8 mouse cellular contexts compared by ENCODE assay signal in the genomic region with DNA sequence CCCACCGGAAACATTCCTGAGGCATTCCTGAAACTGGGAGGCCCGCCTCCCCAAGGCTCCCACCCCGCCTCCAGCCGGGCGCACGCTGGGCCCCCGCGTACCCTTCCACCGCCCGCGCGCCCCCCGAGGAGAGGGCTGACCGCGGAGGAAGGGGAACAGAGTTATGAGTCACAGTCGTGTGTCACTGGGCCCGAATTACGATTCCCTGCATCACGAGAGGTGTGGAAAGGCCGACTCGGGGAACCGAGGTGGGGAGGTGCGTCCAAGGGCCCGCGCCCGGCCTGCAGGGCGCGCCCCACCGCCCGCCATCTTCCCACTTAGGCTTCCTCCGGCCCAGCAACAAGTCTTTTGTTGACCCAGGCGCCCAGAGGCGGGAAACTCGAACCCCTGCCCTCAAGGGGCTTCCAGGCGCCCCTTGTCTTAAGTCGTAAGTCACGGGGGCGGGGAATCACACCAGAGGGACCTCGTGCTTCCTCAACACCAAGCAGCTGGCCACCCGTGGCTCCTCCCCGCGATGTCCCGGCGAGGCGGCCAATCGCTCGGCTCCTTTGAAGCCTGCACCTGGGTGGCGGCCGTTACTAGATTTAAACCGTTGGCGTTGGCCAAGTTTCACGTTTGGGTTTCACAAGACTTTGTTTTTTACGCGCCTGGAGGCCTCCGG. TPM values are rescaled to one million over a fixed set of nuclear protein-coding genes. Genes with fewer than 3 reads are reported as not detected.
DNase-seq lines count a peak whose midpoint lies in the region; ATAC-seq and TF ChIP-seq lines count a peak whose summit lies in the region.

No protein-coding gene starts in this region.

- peak overlapping the region; percentile 90 for H3K4me3 ChIP-seq in left cerebral cortex, adult 2 months
- peak overlapping the region; percentile 75 for H3K4me3 ChIP-seq in embryonic facial prominence, embryonic 11.5 days (ENCODE audit: low read depth, low read length)
- peak overlapping the region; percentile 83 for H3K4me3 ChIP-seq in heart, embryonic 15.5 days
- H3K4me3 ChIP-seq in kidney, postnatal 0 days (replicated peaks; ENCODE audit: low read depth, low read length), result peak overlapping the region; percentile 77
- no peak overlapping the region; the same call in 1 of the 2 replicates for H3K4me3 ChIP-seq in macrophage (ENCODE audit: inconsistent target)

- no peak for DNase-seq in left cerebral cortex, adult 2 months (ENCODE audit: extremely low spot score in 1 of 2, low spot score in 2 of 2)
- no peak for DNase-seq in left cerebral cortex, adult 11 months (ENCODE audit: low spot score)
- peak; percentile 95 for DNase-seq in embryonic facial prominence, embryonic 11.5 days (ENCODE audit: low spot score)
- peak; percentile 92 for DNase-seq in kidney, postnatal 0 days (ENCODE audit: low spot score)
- DNase-seq in spleen, adult 18-20 months, result peak; percentile 74
- no peak for DNase-seq in right cerebral cortex, adult 2 months (ENCODE audit: low spot score in 2 of 2)

- peak; percentile 56 for ATAC-seq in embryonic facial prominence, embryonic 11.5 days (replicated peaks; ENCODE audit: insufficient number of reproducible peaks, low FRiP score, low TSS enrichment, low read depth)
- peak; percentile 27; the same call in 1 of the 2 replicates for ATAC-seq in heart, embryonic 15.5 days (replicated peaks; ENCODE audit: insufficient number of reproducible peaks, insufficient read depth, low FRiP score, low read depth)
- peak; percentile 51 for ATAC-seq in kidney, postnatal 0 days (replicated peaks; ENCODE audit: low FRiP score, low read depth)

- H3K4me2 ChIP-seq in embryonic facial prominence, embryonic 11.5 days (ENCODE audit: low read depth, low read length), result peak overlapping the region; percentile 86
- H3K4me2 ChIP-seq in heart, embryonic 15.5 days, result peak overlapping the region; percentile 90
- H3K4me2 ChIP-seq in kidney, postnatal 0 days (ENCODE audit: low read length), result peak overlapping the region; percentile 91

- peak overlapping the region; percentile 96 for H3K9ac ChIP-seq in embryonic facial prominence, embryonic 11.5 days (replicated peaks; ENCODE audit: low read length)
- peak overlapping the region; percentile 92 for H3K9ac ChIP-seq in heart, embryonic 15.5 days
- H3K9ac ChIP-seq in kidney, postnatal 0 days (ENCODE audit: low read depth, low read length), result peak overlapping the region; percentile 88

- peaks cover 34% of the 10 kb centered on the region for H3K79me2 ChIP-seq in macrophage (ENCODE audit: inconsistent target)

- peak overlapping the region; percentile 93; the same call in 1 of the 2 replicates for H3K27ac ChIP-seq in left cerebral cortex, adult 2 months
- peak overlapping the region; percentile 99 for H3K27ac ChIP-seq in embryonic facial prominence, embryonic 11.5 days (replicated peaks; ENCODE audit: low read depth, low read length)
- peak overlapping the region; percentile 96 for H3K27ac ChIP-seq in heart, embryonic 15.5 days
- H3K27ac ChIP-seq in kidney, postnatal 0 days, result peak overlapping the region; percentile 96
- peak overlapping the region; percentile 74 for H3K27ac ChIP-seq in macrophage

- under 1% methylated on average over 54 of the region's 55 CpGs for whole genome bisulfite sequencing in embryonic facial prominence, embryonic 11.5 days
- under 1% methylated on average over 55 of the region's 55 CpGs for WGBS in heart, embryonic 15.5 days
- under 1% methylated on average over 55 of the region's 55 CpGs for WGBS in kidney, postnatal 0 days
- 2% methylated on average over 55 of the region's 55 CpGs for WGBS in macrophage (ENCODE audit: missing documents)

- TF ChIP-seq CTCF in left cerebral cortex, adult 2 months (IDR thresholded peaks at IDR 0.05), result no peak
- TF ChIP-seq CTCF in kidney, postnatal 0 days (IDR thresholded peaks at IDR 0.05; ENCODE audit: low read depth), result 0 out of 2 replicates have a peak, but pooled peaks have one; percentile 9

- intact Hi-C loops in left cerebral cortex, adult 2 months (cut with DNase I), result no loop called here

- H3K36me3 ChIP-seq in embryonic facial prominence, embryonic 11.5 days (replicated peaks; ENCODE audit: control insufficient read depth, insufficient read depth, low read depth, low read length), result no peaks in the 10 kb centered on the region
- H3K36me3 ChIP-seq in heart, embryonic 15.5 days, result no peaks in the 10 kb centered on the region
- no peaks in the 10 kb centered on the region for H3K36me3 ChIP-seq in kidney, postnatal 0 days (ENCODE audit: insufficient read depth, low read length)
- no peaks in the 10 kb centered on the region for H3K36me3 ChIP-seq in macrophage (ENCODE audit: inconsistent target)

- peaks cover 6% of the 10 kb centered on the region; the same call in 1 of the 2 replicates for H3K4me1 ChIP-seq in embryonic facial prominence, embryonic 11.5 days (ENCODE audit: control insufficient read depth, insufficient read depth, low read length)
- H3K4me1 ChIP-seq in heart, embryonic 15.5 days (replicated peaks), result peaks cover 41% of the 10 kb centered on the region
- peaks cover 18% of the 10 kb centered on the region for H3K4me1 ChIP-seq in kidney, postnatal 0 days (replicated peaks; ENCODE audit: insufficient read depth, low read length)

- no peaks in the 10 kb centered on the region for H3K9me3 ChIP-seq in embryonic facial prominence, embryonic 11.5 days (replicated peaks; ENCODE audit: control insufficient read depth, low read length)
- no peaks in the 10 kb centered on the region for H3K9me3 ChIP-seq in heart, embryonic 15.5 days (replicated peaks)
- H3K9me3 ChIP-seq in kidney, postnatal 0 days (replicated peaks; ENCODE audit: low read length), result no peaks in the 10 kb centered on the region

- H3K27me3 ChIP-seq in embryonic facial prominence, embryonic 11.5 days (ENCODE audit: control insufficient read depth, insufficient read depth, low read length), result no peaks in the 10 kb centered on the region
- peaks cover 3% of the 10 kb centered on the region; the same call in 1 of the 2 replicates for H3K27me3 ChIP-seq in heart, embryonic 15.5 days
- H3K27me3 ChIP-seq in kidney, postnatal 0 days (ENCODE audit: insufficient read depth, low read length), result no peaks in the 10 kb centered on the region

RNA-seq across cellular contexts. Expression of gene Hmga1, which starts 0.7 kb away (rescaled TPM):
- total RNA-seq in left cerebral cortex, adult 2 months (2021), result 10 to 100 TPM; 55.2 to 55.7 TPM
- polyA plus RNA-seq in embryonic facial prominence, embryonic 11.5 days (2014; fragmentation: Nextera tagmentation; extraction: Ambion mirVana), result 415 and 428 TPM in 2 replicates
- 95.0 and 152 TPM in 2 replicates for polyA plus RNA-seq in heart, embryonic 15.5 days (2015; fragmentation: Nextera tagmentation; extraction: Ambion mirVana)
- 131 and 136 TPM in 2 replicates for polyA plus RNA-seq in kidney, postnatal 0 days (2015; fragmentation: Nextera tagmentation; extraction: Ambion mirVana)
- 100 to 1,000 TPM in 3 of 26 experiments, 10 to 100 TPM in 23; 28.3 to 118 (median 66.0) TPM for total RNA-seq in macrophage (2018; cell fraction: chromatin; rRNA removed)
- total RNA-seq in macrophage (2018; cell fraction: cytosol; rRNA removed), result 100 to 1,000 TPM; 322 to 681 (median 467) TPM
- 100 to 1,000 TPM in 24 of 26 experiments, 10 to 100 TPM in 2; 62.1 to 302 (median 193) TPM for total RNA-seq in macrophage (2018; cell fraction: nucleus; rRNA removed)
- polyA plus RNA-seq in macrophage (2018), result 300 to 634 TPM (median 423 TPM) in 3 replicates

RNA-seq across cellular contexts. Expression of gene AI413582, which starts 9.9 kb away (rescaled TPM):
- 10 to 100 TPM; 86.7 to 93.8 TPM for total RNA-seq in left cerebral cortex, adult 2 months (2021)
- 13.3 and 16.7 TPM in 2 replicates for polyA plus RNA-seq in embryonic facial prominence, embryonic 11.5 days (2014; fragmentation: Nextera tagmentation; extraction: Ambion mirVana)
- polyA plus RNA-seq in heart, embryonic 15.5 days (2015; fragmentation: Nextera tagmentation; extraction: Ambion mirVana), result 14.5 and 23.0 TPM in 2 replicates
- 34.5 and 35.6 TPM in 2 replicates for polyA plus RNA-seq in kidney, postnatal 0 days (2015; fragmentation: Nextera tagmentation; extraction: Ambion mirVana)
- total RNA-seq in macrophage (2018; cell fraction: chromatin; rRNA removed), result 10 to 100 TPM; 10.6 to 63.5 (median 31.3) TPM
- total RNA-seq in macrophage (2018; cell fraction: cytosol; rRNA removed), result 100 to 1,000 TPM in 22 of 26 experiments, 10 to 100 TPM in 4; 81.5 to 158 (median 121) TPM
- 10 to 100 TPM; 19.4 to 92.0 (median 44.1) TPM for total RNA-seq in macrophage (2018; cell fraction: nucleus; rRNA removed)
- 42.9 to 137 TPM (median 117 TPM) in 3 replicates for polyA plus RNA-seq in macrophage (2018)

RNA-seq across cellular contexts. Expression of gene Grm4, which starts 34.4 kb away (rescaled TPM):
- total RNA-seq in left cerebral cortex, adult 2 months (2021), result 10 to 100 TPM; 19.9 to 29.7 TPM
- polyA plus RNA-seq in embryonic facial prominence, embryonic 11.5 days (2014; fragmentation: Nextera tagmentation; extraction: Ambion mirVana), result 0.49 and 0.88 TPM in 2 replicates
- polyA plus RNA-seq in heart, embryonic 15.5 days (2015; fragmentation: Nextera tagmentation; extraction: Ambion mirVana), result 0.05 and 0.36 TPM in 2 replicates
- 1.1 and 1.3 TPM in 2 replicates for polyA plus RNA-seq in kidney, postnatal 0 days (2015; fragmentation: Nextera tagmentation; extraction: Ambion mirVana)
- under 1 TPM in 1 of 26 experiments, not detected in 25; 0.56 TPM for total RNA-seq in macrophage (2018; cell fraction: chromatin; rRNA removed)
- total RNA-seq in macrophage (2018; cell fraction: cytosol; rRNA removed), result not detected
- under 1 TPM in 2 of 26 experiments, not detected in 24; 0.24 to 0.27 TPM for total RNA-seq in macrophage (2018; cell fraction: nucleus; rRNA removed)
- polyA plus RNA-seq in macrophage (2018), result not detected in 3 replicates

Comparison
In these comparisons a context has a peak if more than half of its experiments do, and no peak if none do; other contexts are left out.
1. DNase-seq: peak in embryonic facial prominence, embryonic 11.5 days (single experiment), kidney, postnatal 0 days (single experiment) and spleen, adult 18-20 months (2 of 2); none in left cerebral cortex, adult 2 months (0 of 2), left cerebral cortex, adult 11 months (single experiment) and right cerebral cortex, adult 2 months (0 of 2).
2. Peak in every context shown above with its lines, with median percentiles within 50 percentile points of each other: H3K27ac ChIP-seq, ATAC-seq, H3K4me2 ChIP-seq and H3K9ac ChIP-seq.